Mouse (Mus musculus): ENCODE results near the gene Carnmt1. TPM values are rescaled to one million over a fixed set of nuclear protein-coding genes. Genes with fewer than 3 reads are reported as not detected.
"Not testable (repeated sequence)": the region's sequence is repeated elsewhere in the genome, so short reads cannot be mapped to it uniquely, and the experiment has no call there.

Carnmt1 gene
- polyA plus RNA-seq, 1 experiment from 2014 or later, result 21.5 TPM

- no peak for DNase-seq (ENCODE audit: low spot score)
- Histone ChIP-seq H3K9me3 (no peaks in the 10 kb centered on the region), H3K4me1 (replicated peaks) (no peaks in the 10 kb centered on the region), H3K27me3 (ENCODE audit: insufficient read depth, poor library complexity, severe bottlenecking) (no peaks in the 10 kb centered on the region), H3K4me3 (no peak overlapping the region), H3K36me3 (peaks cover 34% of the 10 kb centered on the region), H3K27ac (no peak overlapping the region)
- 92% methylated on average over 3 of the region's 3 CpGs for WGBS
These were observed 24.6 kb downstream of the Carnmt1 start for GRCm38 (mm10) chr19:18695116-18695515.

- Histone ChIP-seq H3K4me1 (replicated peaks) (no peaks in the 10 kb centered on the region), H3K27me3 (ENCODE audit: insufficient read depth, poor library complexity, severe bottlenecking) (no peaks in the 10 kb centered on the region), H3K36me3 (peaks cover 34% of the 10 kb centered on the region), H3K9me3 (no peaks in the 10 kb centered on the region), H3K4me3 (no peak overlapping the region), H3K27ac (no peak overlapping the region)
- no peak for DNase-seq (ENCODE audit: low spot score)
- 87% methylated on average over 1 of the region's 1 CpGs for WGBS
These were observed 25.0 kb downstream of the Carnmt1 start for GRCm38 (mm10) chr19:18695552-18695951.

GRCm38 (mm10) chr19:18708101-18708500, 37.5 kb downstream of the Carnmt1 start:
- Histone ChIP-seq H3K36me3 (peaks cover 7% of the 10 kb centered on the region), H3K4me3 (no peak overlapping the region), H3K9me3 (no peaks in the 10 kb centered on the region), H3K4me1 (replicated peaks) (no peaks in the 10 kb centered on the region), H3K27ac (no peak overlapping the region), H3K27me3 (ENCODE audit: insufficient read depth, poor library complexity, severe bottlenecking) (no peaks in the 10 kb centered on the region)
- DNase-seq (ENCODE audit: low spot score), result no peak

GRCm38 (mm10) chr19:18710903-18711302, 40.3 kb downstream of the Carnmt1 start:
- H3K4me1 ChIP-seq (replicated peaks), result peaks cover 24% of the 10 kb centered on the region
- H3K27me3 ChIP-seq (ENCODE audit: insufficient read depth, poor library complexity, severe bottlenecking), result no peaks in the 10 kb centered on the region
- whole genome bisulfite sequencing, result 60% methylated on average over 6 of the region's 6 CpGs
- H3K27ac ChIP-seq, result no peak overlapping the region
- no peak overlapping the region for H3K4me3 ChIP-seq
- H3K36me3 ChIP-seq, result peaks cover 10% of the 10 kb centered on the region
- no peak for DNase-seq (ENCODE audit: low spot score)
- H3K9me3 ChIP-seq, result no peaks in the 10 kb centered on the region

GRCm38 (mm10) chr19:18711589-18711988, 41.0 kb downstream of the Carnmt1 start:
- H3K27me3 ChIP-seq (ENCODE audit: insufficient read depth, poor library complexity, severe bottlenecking), result no peaks in the 10 kb centered on the region
- no peak overlapping the region for H3K4me3 ChIP-seq
- H3K9me3 ChIP-seq, result no peaks in the 10 kb centered on the region
- H3K36me3 ChIP-seq, result peaks cover 10% of the 10 kb centered on the region
- WGBS, result 93% methylated on average over 9 of the region's 9 CpGs
- H3K27ac ChIP-seq, result no peak overlapping the region
- peaks cover 25% of the 10 kb centered on the region for H3K4me1 ChIP-seq (replicated peaks)
- no peak for DNase-seq (ENCODE audit: low spot score)

- Histone ChIP-seq H3K4me3 (peak overlapping the region; percentile 95), H3K36me3 (peaks cover 13% of the 10 kb centered on the region), H3K9me3 (no peaks in the 10 kb centered on the region), H3K4me1 (replicated peaks) (peaks cover 25% of the 10 kb centered on the region), H3K27ac (peak overlapping the region; percentile 94), H3K27me3 (ENCODE audit: insufficient read depth, poor library complexity, severe bottlenecking) (no peaks in the 10 kb centered on the region)
- 58% methylated on average over 16 of the region's 16 CpGs for WGBS
- no peak for DNase-seq (ENCODE audit: low spot score)
These were observed 41.7 kb downstream of the Carnmt1 start for GRCm38 (mm10) chr19:18712153-18712865.

GRCm38 (mm10) chr19:18712866-18713300, 42.3 kb downstream of the Carnmt1 start, which contains the start of gene D030056L22Rik:
TSS of gene D030056L22Rik (plus strand) at chr19:18713193.
- DNase-seq (ENCODE audit: low spot score), result peak; percentile 98
- peaks cover 25% of the 10 kb centered on the region for H3K4me1 ChIP-seq (replicated peaks)
- under 1% methylated on average over 49 of the region's 49 CpGs for WGBS
- peak within 1 kb of the TSS; percentile 94 for H3K27ac ChIP-seq
- H3K36me3 ChIP-seq, result peaks cover 16% of the 10 kb centered on the region
- no peaks in the 10 kb centered on the region for H3K9me3 ChIP-seq
- H3K27me3 ChIP-seq (ENCODE audit: insufficient read depth, poor library complexity, severe bottlenecking), result no peaks in the 10 kb centered on the region
- peak within 1 kb of the TSS; percentile 95 for H3K4me3 ChIP-seq

GRCm38 (mm10) chr19:18713357-18713756, 42.8 kb downstream of the Carnmt1 start:
- not testable (repeated sequence) for H3K9me3 ChIP-seq; H3K27me3 ChIP-seq (ENCODE audit: insufficient read depth, poor library complexity, severe bottlenecking)
- H3K4me1 ChIP-seq (replicated peaks), result peaks cover 25% of the 10 kb centered on the region
- H3K36me3 ChIP-seq, result peaks cover 21% of the 10 kb centered on the region
- WGBS, result under 1% methylated on average over 46 of the region's 46 CpGs
- peak; percentile 51 for DNase-seq (ENCODE audit: low spot score)
- H3K27ac ChIP-seq, result peak overlapping the region; percentile 94
- H3K4me3 ChIP-seq, result peak overlapping the region; percentile 95

GRCm38 (mm10) chr19:18716374-18716773, 45.8 kb downstream of the Carnmt1 start:
- Histone ChIP-seq H3K27ac (no peak overlapping the region), H3K4me1 (replicated peaks) (peaks cover 25% of the 10 kb centered on the region), H3K36me3 (peaks cover 33% of the 10 kb centered on the region), H3K27me3 (ENCODE audit: insufficient read depth, poor library complexity, severe bottlenecking) (no peaks in the 10 kb centered on the region), H3K4me3 (no peak overlapping the region), H3K9me3 (no peaks in the 10 kb centered on the region)
- 39% methylated on average over 1 of the region's 1 CpGs for WGBS
- peak; percentile 63 for DNase-seq (ENCODE audit: low spot score)

GRCm38 (mm10) chr19:18720337-18720736, 49.8 kb downstream of the Carnmt1 start:
- 91% methylated on average over 3 of the region's 3 CpGs for WGBS
- H3K4me1 ChIP-seq (replicated peaks), result peaks cover 8% of the 10 kb centered on the region; the same call in 1 of the 2 replicates
- no peaks in the 10 kb centered on the region for H3K9me3 ChIP-seq
- H3K27me3 ChIP-seq (ENCODE audit: insufficient read depth, poor library complexity, severe bottlenecking), result no peaks in the 10 kb centered on the region
- no peak for DNase-seq (ENCODE audit: low spot score)
- H3K27ac ChIP-seq, result no peak overlapping the region
- no peak overlapping the region for H3K4me3 ChIP-seq
- peaks cover 27% of the 10 kb centered on the region for H3K36me3 ChIP-seq

GRCm38 (mm10) chr19:18725186-18725585, 54.6 kb downstream of the Carnmt1 start:
- Histone ChIP-seq H3K27ac (no peak overlapping the region), H3K36me3 (no peaks in the 10 kb centered on the region), H3K4me1 (replicated peaks) (no peaks in the 10 kb centered on the region), H3K4me3 (no peak overlapping the region), H3K9me3 (no peaks in the 10 kb centered on the region), H3K27me3 (ENCODE audit: insufficient read depth, poor library complexity, severe bottlenecking) (no peaks in the 10 kb centered on the region)
- 87% methylated on average over 2 of the region's 2 CpGs for WGBS
- no peak for DNase-seq (ENCODE audit: low spot score)

GRCm38 (mm10) chr19:18730255-18730654, 59.7 kb downstream of the Carnmt1 start:
- DNase-seq (ENCODE audit: low spot score), result no peak
- H3K36me3 ChIP-seq, result no peaks in the 10 kb centered on the region
- WGBS, result 84% methylated on average over 7 of the region's 7 CpGs
- no peaks in the 10 kb centered on the region for H3K9me3 ChIP-seq
- no peaks in the 10 kb centered on the region for H3K27me3 ChIP-seq (ENCODE audit: insufficient read depth, poor library complexity, severe bottlenecking)
- no peak overlapping the region for H3K4me3 ChIP-seq
- no peaks in the 10 kb centered on the region for H3K4me1 ChIP-seq (replicated peaks)
- H3K27ac ChIP-seq, result no peak overlapping the region

GRCm38 (mm10) chr19:18731077-18731476, 60.5 kb downstream of the Carnmt1 start:
- Histone ChIP-seq H3K27me3 (ENCODE audit: insufficient read depth, poor library complexity, severe bottlenecking) (no peaks in the 10 kb centered on the region), H3K36me3 (no peaks in the 10 kb centered on the region), H3K27ac (no peak overlapping the region), H3K4me1 (replicated peaks) (no peaks in the 10 kb centered on the region), H3K4me3 (no peak overlapping the region), H3K9me3 (no peaks in the 10 kb centered on the region)
- 61% methylated on average over 7 of the region's 7 CpGs for WGBS
- no peak for DNase-seq (ENCODE audit: low spot score)

All from hindbrain, embryonic 10.5 days (tissue).